Mouse (Mus musculus) forebrain, embryonic 10.5 days (tissue): ENCODE results near the gene Ccl12. TPM values are rescaled to one million over a fixed set of nuclear protein-coding genes. Genes with fewer than 3 reads are reported as not detected.

Experiments
- DNase-seq: peaks from one replicate; pipeline ENCODE4 v3.0.0-alpha.2; 2017; ENCODE audit warnings: low spot score; ENCODE audit errors: extremely low spot score
- H3K27ac ChIP-seq: fragments of 300-500 bp; sonication (generic); 2 replicates; pipeline ENCODE4 v1.5.1; 2016; ENCODE audit warnings: mild to moderate bottlenecking
- H3K27me3 ChIP-seq: fragments of 300-500 bp; sonication (generic); 2 replicates; pipeline ENCODE4 v1.6.1; 2016; ENCODE audit warnings: mild to moderate bottlenecking; ENCODE audit not compliant: poor library complexity, severe bottlenecking
- H3K36me3 ChIP-seq: fragments of 300-500 bp; sonication (generic); replicated peaks from 2 replicates; pipeline ENCODE4 v1.6.1; 2016; ENCODE audit warnings: mild to moderate bottlenecking, moderate library complexity
- H3K4me1 ChIP-seq: fragments of 300-500 bp; sonication (generic); 2 replicates; pipeline ENCODE4 v1.6.1; 2016
- H3K4me3 ChIP-seq: fragments of 300-500 bp; sonication (generic); 2 replicates; pipeline ENCODE4 v1.5.1; 2016; ENCODE audit warnings: mild to moderate bottlenecking, moderate library complexity
- H3K9me3 ChIP-seq: fragments of 300-500 bp; sonication (generic); 2 replicates; pipeline ENCODE4 v1.6.1; 2016; ENCODE audit warnings: mild to moderate bottlenecking, moderate library complexity
- WGBS: fragments of 180-500 bp; shearing (Covaris S2); methylation state at CpG from one replicate; pipeline ENCODE4 v1.1.7; 2016; 5-methylcytosine and 5-hydroxymethylcytosine counted together
- polyA plus RNA-seq: library from polyadenylated mRNA; unstranded; fragments of >200 nt; fragmentation: Nextera tagmentation; extraction: Ambion mirVana; gene quantifications from 2 replicates; pipeline ENCODE4 v1.2.1, GENCODE M21; 2016

Gene Ccl12
- polyA plus RNA-seq, result 0.32 and 0.78 TPM in 2 replicates

DNA sequence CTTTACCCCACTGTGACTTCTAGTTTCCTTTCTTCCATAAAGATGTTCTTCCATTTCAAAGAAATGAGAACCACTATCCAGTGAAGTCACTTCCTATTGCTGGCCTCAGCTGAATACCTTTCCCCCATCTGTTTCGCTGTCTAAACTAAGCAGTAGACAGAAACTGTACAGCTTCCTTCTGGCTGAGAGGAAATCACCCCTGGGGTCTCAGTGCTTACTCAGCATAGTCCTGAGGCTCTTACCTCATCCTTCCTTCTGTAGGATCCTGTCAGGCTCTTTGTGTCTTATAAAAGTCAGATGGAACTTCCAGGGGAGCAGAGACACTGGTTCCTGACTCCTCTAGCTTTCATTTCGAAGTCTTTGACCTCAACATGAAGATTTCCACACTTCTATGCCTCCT, at the start of gene Ccl12:
Gene Ccl12 (plus strand): TSS at position 317 of the 400 bp plus-strand sequence.
- Histone ChIP-seq H3K27me3 (no peaks in the 10 kb centered on the region), H3K4me1 (no peaks in the 10 kb centered on the region), H3K27ac (no peak within 1 kb of the TSS), H3K9me3 (no peaks in the 10 kb centered on the region), H3K36me3 (no peaks in the 10 kb centered on the region), H3K4me3 (no peak within 1 kb of the TSS)
- 83% methylated on average over 2 of the region's 2 CpGs for WGBS
- DNase-seq, result no peak

DNA sequence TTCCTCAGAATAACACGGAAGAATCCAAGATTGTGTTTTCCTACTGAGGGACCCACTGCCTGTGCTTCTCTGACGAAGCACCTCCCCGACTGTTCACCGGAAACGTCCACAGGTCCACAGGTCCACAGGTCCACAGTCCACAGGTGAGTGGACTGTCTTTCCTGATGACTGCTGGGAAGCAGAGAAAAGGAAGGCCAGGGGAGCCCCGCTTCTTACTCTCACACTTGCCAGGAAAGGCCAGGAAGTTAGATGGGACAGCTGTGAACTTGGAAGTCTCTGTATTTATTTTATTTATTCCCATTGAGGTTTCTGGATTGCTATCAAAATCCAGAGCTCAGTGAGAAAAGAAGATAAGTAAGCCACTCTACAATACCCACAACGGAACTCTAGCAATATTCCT, 47.8 kb upstream of the Ccl12 start:
- no peaks in the 10 kb centered on the region for H3K9me3 ChIP-seq
- no peaks in the 10 kb centered on the region for H3K27me3 ChIP-seq
- 93% methylated on average over 7 of the region's 7 CpGs for WGBS
- H3K4me1 ChIP-seq, result no peaks in the 10 kb centered on the region
- no peak for DNase-seq
- no peak overlapping the region for H3K4me3 ChIP-seq
- no peaks in the 10 kb centered on the region for H3K36me3 ChIP-seq
- no peak overlapping the region for H3K27ac ChIP-seq

DNA sequence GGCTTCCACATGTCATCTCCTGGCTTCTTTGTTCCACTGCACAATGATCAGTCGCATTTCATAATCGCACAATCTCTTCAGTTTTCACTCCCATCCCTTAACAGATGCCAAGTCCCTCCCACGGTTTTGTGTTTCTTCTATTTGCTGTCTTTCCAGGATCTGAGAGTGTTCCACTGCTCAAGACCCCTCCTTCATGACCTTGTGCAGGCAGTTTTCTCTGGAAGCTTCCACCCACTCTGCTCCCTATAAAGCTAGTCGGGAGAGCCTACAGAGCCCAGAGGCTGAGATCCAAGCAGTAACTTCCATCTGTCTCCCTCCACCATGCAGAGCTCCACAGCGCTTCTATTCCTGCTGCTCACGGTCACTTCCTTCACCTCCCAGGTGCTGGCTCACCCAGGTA, 44.0 kb upstream of the Ccl12 start, which contains the start of gene Ccl11:
Gene Ccl11 (plus strand): TSS at position 178 of the 400 bp plus-strand sequence.
- 86% methylated on average over 6 of the region's 6 CpGs for WGBS
- no peak for DNase-seq
- H3K9me3 ChIP-seq, result no peaks in the 10 kb centered on the region

DNA sequence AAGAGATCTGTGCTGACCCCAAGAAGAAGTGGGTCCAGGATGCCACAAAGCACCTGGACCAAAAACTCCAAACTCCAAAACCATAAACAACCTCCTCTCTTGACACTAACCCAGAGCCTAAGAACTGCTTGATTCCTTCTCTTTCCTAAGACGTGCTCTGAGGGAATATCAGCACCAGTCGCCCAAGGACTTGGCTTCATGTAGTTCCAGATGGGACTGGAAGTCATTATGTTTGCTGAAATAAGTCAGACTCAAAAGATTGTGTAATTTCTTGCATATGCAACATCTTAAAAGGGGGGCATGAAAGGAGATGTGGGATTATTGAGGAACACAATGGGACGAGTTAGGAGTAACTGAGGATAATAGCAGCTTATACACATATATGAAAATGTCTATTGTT, 39.4 kb upstream of the Ccl12 start:
- 75% methylated on average over 3 of the region's 3 CpGs for WGBS
- Histone ChIP-seq H3K27me3 (no peaks in the 10 kb centered on the region), H3K9me3 (no peaks in the 10 kb centered on the region), H3K36me3 (no peaks in the 10 kb centered on the region), H3K27ac (no peak overlapping the region), H3K4me1 (no peaks in the 10 kb centered on the region), H3K4me3 (no peak overlapping the region)
- DNase-seq, result no peak

More for the DNA sequence above, 44.0 kb upstream of the Ccl12 start, which contains the start of gene Ccl11:
- Histone ChIP-seq H3K27me3 (no peaks in the 10 kb centered on the region), H3K27ac (no peak within 1 kb of the TSS), H3K4me1 (no peaks in the 10 kb centered on the region), H3K4me3 (no peak within 1 kb of the TSS), H3K36me3 (no peaks in the 10 kb centered on the region)

DNA sequence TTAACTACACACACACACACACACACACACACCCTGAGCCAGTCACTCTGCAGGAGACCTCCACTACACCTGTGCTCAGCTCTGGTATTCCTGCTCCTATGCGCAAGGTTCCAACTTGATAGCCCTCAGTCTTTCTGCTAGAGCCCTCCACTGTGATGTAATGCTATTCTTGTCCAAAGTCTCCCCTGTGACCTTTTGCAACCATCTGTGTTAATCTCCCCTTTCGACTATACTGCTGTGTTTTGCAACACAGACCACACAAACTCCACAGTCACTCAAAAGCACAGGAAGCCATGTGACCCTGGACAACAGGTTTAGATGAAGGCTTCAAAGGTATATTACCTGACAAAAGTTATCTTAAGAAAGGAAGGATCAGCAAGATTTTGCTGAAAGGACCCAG, 38.2 kb upstream of the Ccl12 start:
- H3K36me3 ChIP-seq, result no peaks in the 10 kb centered on the region
- H3K9me3 ChIP-seq, result no peaks in the 10 kb centered on the region
- no peak for DNase-seq
- no peak overlapping the region for H3K27ac ChIP-seq
- 86% methylated on average over 2 of the region's 2 CpGs for WGBS
- no peak overlapping the region for H3K4me3 ChIP-seq
- H3K4me1 ChIP-seq, result no peaks in the 10 kb centered on the region
- H3K27me3 ChIP-seq, result no peaks in the 10 kb centered on the region

DNA sequence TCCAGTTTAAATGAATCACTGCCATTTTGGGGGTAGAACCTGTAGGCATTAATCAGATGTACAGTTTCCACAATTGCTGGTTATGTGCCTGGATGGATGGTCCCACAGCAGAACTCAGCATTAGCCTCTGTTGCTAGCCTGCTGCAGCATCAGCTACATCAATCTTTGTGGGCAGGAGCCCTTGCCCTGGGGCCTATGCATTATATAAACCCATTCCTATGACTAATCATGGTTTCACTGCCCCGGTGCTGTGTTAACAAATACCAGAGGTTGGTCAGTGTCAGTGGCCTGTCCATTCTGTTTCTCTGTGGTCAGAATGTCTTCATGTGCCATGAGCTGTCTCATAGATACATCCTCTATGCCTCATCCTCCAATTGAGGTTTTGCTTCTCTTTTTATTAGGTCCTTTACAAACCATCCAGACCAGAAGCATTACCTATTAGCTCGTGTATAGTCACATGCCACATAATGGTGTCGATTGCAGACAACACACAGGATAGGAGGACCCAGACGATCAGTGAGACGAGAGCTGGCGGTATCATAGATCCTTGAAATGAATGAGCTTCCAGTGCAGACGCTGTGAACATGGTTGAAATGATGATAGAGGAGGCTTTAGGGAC, 34.6 kb upstream of the Ccl12 start:
- Histone ChIP-seq H3K27me3 (no peaks in the 10 kb centered on the region), H3K9me3 (no peaks in the 10 kb centered on the region), H3K27ac (no peak overlapping the region), H3K4me3 (no peak overlapping the region), H3K36me3 (no peaks in the 10 kb centered on the region), H3K4me1 (no peaks in the 10 kb centered on the region)
- 90% methylated on average over 7 of the region's 7 CpGs for WGBS
- no peak for DNase-seq

DNA sequence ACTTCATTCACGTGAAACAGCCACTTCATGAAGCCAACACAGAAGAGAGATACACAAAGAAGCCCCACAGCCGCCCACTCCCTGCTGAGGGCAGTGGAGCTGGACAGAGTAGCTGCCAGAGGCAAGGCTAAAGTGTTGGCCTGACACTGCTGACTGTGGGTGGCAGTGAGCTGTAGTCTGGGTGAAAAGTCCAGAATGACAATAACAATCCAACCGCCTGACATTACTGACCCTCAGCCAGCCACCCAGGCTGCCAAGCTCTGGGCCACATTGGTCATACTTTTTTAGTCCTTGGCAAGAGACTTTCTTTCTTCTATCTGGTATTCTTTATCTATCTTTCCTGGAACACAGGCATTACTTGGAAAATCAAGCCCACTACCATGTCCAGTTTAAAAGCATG, 30.6 kb upstream of the Ccl12 start:
- Histone ChIP-seq H3K9me3 (no peaks in the 10 kb centered on the region; the same call in 1 of the 2 replicates), H3K27me3 (no peaks in the 10 kb centered on the region), H3K27ac (no peak overlapping the region), H3K36me3 (no peaks in the 10 kb centered on the region), H3K4me1 (no peaks in the 10 kb centered on the region), H3K4me3 (no peak overlapping the region)
- no peak for DNase-seq
- 74% methylated on average over 3 of the region's 3 CpGs for WGBS

DNA sequence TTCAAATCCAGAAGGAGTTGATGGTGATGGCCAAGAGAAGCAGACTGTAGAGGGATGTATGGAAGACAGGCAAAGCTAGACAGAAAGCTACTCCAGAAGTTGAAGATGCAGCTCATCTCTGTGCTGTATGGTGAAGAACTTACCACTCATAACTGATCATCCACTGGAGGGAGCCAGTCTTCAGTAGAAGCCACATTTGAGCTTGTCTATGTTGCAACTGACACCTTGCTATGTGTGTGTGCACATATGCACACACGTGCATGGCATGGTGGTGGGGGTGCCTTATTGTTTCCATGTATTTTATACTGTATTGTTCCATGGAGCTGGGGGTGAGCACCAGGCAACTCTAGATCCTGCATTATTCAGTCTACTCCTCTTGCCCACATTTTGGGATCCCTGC, 29.3 kb upstream of the Ccl12 start:
- WGBS, result 89% methylated on average over 1 of the region's 1 CpGs
- Histone ChIP-seq H3K4me1 (no peaks in the 10 kb centered on the region), H3K9me3 (no peaks in the 10 kb centered on the region; the same call in 1 of the 2 replicates), H3K4me3 (no peak overlapping the region), H3K27me3 (no peaks in the 10 kb centered on the region), H3K27ac (no peak overlapping the region), H3K36me3 (no peaks in the 10 kb centered on the region)
- DNase-seq, result no peak

DNA sequence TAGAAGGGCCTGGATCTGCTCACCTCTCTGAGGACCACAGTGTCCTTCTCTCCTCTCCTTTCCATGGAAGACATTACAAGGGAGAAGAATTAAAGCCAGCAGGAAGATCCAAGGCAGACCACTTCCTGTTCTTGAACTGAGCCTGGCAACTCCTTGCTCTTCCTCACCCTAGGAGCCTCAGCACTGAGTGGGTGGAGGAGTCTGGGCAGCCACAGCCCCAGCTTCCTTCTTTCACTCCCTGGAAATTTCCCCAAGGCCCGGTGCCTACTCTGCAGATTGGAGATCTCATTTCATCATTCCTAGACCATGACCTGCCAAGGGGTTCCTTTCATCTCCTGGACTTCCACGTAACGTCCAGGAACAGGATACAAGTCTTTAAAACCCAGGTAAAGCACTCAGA, 28.7 kb upstream of the Ccl12 start:
- H3K4me1 ChIP-seq, result no peaks in the 10 kb centered on the region
- H3K36me3 ChIP-seq, result no peaks in the 10 kb centered on the region
- H3K4me3 ChIP-seq, result no peak overlapping the region
- no peaks in the 10 kb centered on the region for H3K27me3 ChIP-seq
- WGBS, result 89% methylated on average over 3 of the region's 3 CpGs
- no peak overlapping the region for H3K27ac ChIP-seq
- DNase-seq, result no peak
- no peaks in the 10 kb centered on the region; the same call in 1 of the 2 replicates for H3K9me3 ChIP-seq

DNA sequence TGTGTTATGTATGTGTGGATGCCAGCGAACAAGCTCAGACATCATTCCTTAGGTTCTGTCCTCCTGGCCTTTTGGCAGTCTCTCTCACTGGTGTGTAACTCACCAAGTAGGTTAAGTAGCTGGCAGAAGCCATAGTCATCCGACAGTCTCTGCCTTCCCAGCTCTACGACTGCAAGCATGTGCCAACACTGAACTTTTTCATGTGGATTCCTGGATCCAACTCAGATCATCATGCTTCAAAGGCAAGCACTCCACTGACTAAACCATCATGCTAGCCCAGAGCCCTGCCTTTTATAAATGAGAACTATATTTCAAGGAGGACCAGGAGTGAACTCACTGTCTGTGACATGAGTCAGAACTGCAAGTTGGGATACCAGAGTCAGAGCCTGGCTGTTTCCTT, 28.0 kb upstream of the Ccl12 start:
- H3K4me1 ChIP-seq, result no peaks in the 10 kb centered on the region
- H3K36me3 ChIP-seq, result no peaks in the 10 kb centered on the region
- WGBS, result 91% methylated on average over 3 of the region's 3 CpGs
- H3K4me3 ChIP-seq, result no peak overlapping the region
- no peaks in the 10 kb centered on the region for H3K27me3 ChIP-seq
- H3K27ac ChIP-seq, result no peak overlapping the region
- DNase-seq, result no peak
- H3K9me3 ChIP-seq, result no peaks in the 10 kb centered on the region; the same call in 1 of the 2 replicates

DNA sequence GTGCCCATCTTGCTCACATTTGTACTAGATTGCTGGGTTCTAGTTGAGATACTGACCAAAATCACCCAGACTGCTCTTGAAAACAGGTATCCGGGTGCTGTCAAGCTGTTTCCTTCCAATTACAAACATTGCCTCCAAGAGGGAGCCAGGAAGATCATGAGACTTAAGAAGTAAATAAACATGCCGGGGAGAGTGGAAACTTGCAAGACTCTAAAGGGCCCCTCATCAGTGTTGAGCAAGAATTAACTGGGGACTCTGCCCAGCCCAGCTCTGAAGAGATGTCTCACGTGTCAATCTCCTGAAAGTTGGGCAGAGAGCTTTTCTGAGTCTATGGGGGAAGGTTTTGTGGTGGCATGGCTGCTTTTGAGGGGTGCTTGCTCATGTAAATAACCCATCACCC, 24.6 kb upstream of the Ccl12 start:
- Histone ChIP-seq H3K4me1 (no peaks in the 10 kb centered on the region), H3K27ac (no peak overlapping the region), H3K36me3 (no peaks in the 10 kb centered on the region), H3K9me3 (no peaks in the 10 kb centered on the region; the same call in 1 of the 2 replicates), H3K4me3 (no peak overlapping the region), H3K27me3 (no peaks in the 10 kb centered on the region)
- no peak for DNase-seq
- 76% methylated on average over 3 of the region's 3 CpGs for WGBS

DNA sequence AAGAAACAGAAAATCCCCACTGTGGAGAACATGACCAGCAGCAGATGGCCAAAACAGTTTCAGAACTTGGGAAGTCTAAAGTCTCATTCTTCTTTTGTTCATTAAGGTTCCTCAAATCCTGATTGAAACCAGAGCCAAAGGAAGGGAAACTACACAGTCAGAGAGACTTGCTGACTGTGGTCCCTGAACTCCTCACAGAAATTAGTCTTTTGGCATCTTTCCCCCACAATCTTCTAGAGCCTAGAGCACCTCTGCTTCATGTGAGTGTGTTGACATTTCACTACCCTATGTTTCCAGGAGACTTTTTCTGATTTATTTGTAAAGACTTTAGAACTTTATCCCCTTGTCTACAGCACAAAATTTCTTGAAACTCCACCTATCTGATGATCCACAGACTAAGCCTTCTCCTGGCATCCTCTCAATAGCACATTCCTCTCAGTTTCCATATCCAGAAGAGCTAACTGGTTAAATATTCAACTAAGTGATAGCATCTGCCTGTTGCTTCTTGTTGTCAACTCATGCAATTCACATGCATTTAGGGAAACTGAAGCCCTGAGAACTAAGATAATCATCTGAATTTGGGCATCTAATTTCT, 23.4 kb upstream of the Ccl12 start:
- no peak for DNase-seq
- Histone ChIP-seq H3K27ac (no peak overlapping the region), H3K4me1 (no peaks in the 10 kb centered on the region), H3K4me3 (no peak overlapping the region), H3K36me3 (no peaks in the 10 kb centered on the region), H3K27me3 (no peaks in the 10 kb centered on the region), H3K9me3 (no peaks in the 10 kb centered on the region; the same call in 1 of the 2 replicates)

DNA sequence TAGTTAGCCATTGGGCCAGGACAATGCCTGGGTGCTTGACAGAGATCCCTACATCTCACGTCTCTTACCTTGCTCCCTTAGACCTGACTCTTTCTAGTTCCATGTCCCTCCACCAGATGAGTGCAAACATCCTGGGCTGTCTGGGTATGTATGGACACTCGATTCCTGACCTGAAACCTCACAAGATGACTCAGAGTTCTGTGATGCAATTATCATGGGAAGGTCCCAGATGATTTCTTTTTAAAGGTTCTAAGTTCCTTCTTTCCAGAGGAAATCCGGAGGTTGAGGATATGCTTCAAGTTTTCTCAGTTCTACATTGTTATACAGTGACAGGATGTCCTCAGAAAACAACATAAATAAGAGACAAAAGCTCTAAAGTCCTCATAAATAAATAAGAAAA, 20.8 kb upstream of the Ccl12 start:
- H3K9me3 ChIP-seq, result no peaks in the 10 kb centered on the region; the same call in 1 of the 2 replicates
- H3K36me3 ChIP-seq, result no peaks in the 10 kb centered on the region
- H3K27me3 ChIP-seq, result no peaks in the 10 kb centered on the region
- H3K27ac ChIP-seq, result no peak overlapping the region
- 80% methylated on average over 3 of the region's 3 CpGs for WGBS
- DNase-seq, result no peak
- H3K4me3 ChIP-seq, result no peak overlapping the region
- no peaks in the 10 kb centered on the region for H3K4me1 ChIP-seq
